In genomic region chr1:189802575-189802974, GRCm38 (mm10) we compare ENCODE assay signal across 28 mouse cellular contexts.
DNase-seq lines count a peak whose midpoint lies in the region; ATAC-seq and TF ChIP-seq lines count a peak whose summit lies in the region.
"Had no signal": no experiment of that assay in that cellular context is flagged by ENCODE, and none has a peak within 500 bp of the region (broad histone marks: within the 10 kb centered on the region; RNA-seq: fewer than 3 reads in every experiment).

No protein-coding gene starts in this region.

- no peaks in the 10 kb centered on the region for H3K27me3 ChIP-seq in liver, embryonic 14.5 days (ENCODE audit: control insufficient read depth, insufficient read depth, low read length)
- H3K27me3 ChIP-seq in spleen, adult 2 months (ENCODE audit: control insufficient read depth, insufficient read depth, low read length), result no peaks in the 10 kb centered on the region
- H3K27me3 ChIP-seq: embryonic facial prominence, embryonic 12.5 days; heart, embryonic 13.5 days; hindbrain, embryonic 12.5 days; limb, embryonic 13.5 days; liver, embryonic 15.5 days; midbrain, embryonic 15.5 days; neural tube, embryonic 13.5 days had no signal

- no peak for TF ChIP-seq POLR2A in spleen, adult 2 months (IDR thresholded peaks at IDR 0.05; ENCODE audit: low read depth, low read length)
- no peak for TF ChIP-seq POLR2A in brain, embryonic 14.5 days (IDR thresholded peaks at IDR 0.05; ENCODE audit: borderline replicate concordance, extremely low read depth, insufficient read depth, insufficient read length, poor library complexity, severe bottlenecking)

- no peak overlapping the region for H3K9ac ChIP-seq in liver, embryonic 14.5 days (replicated peaks)
- H3K9ac ChIP-seq: embryonic facial prominence, embryonic 12.5 days; forebrain, embryonic 12.5 days; heart, embryonic 13.5 days; hindbrain, embryonic 12.5 days; limb, embryonic 13.5 days; liver, embryonic 15.5 days; midbrain, embryonic 15.5 days; neural tube, embryonic 13.5 days had no signal

- ATAC-seq in liver, embryonic 14.5 days (ENCODE audit: insufficient read depth), result no peak
- ATAC-seq: inflammation-experienced regulatory T-cells, adult 6 months; midbrain, embryonic 15.5 days had no signal

- no peaks in the 10 kb centered on the region for H3K9me3 ChIP-seq in liver, embryonic 14.5 days (ENCODE audit: control insufficient read depth, low read length)
- H3K9me3 ChIP-seq: embryonic facial prominence, embryonic 12.5 days; forebrain, embryonic 12.5 days; hindbrain, embryonic 12.5 days; limb, embryonic 13.5 days; liver, embryonic 15.5 days; midbrain, embryonic 15.5 days; neural tube, embryonic 13.5 days had no signal

- TF ChIP-seq EP300 in liver, embryonic 14.5 days (IDR thresholded peaks at IDR 0.05; ENCODE audit: low read depth), result no peak

- no peak overlapping the region for H3K27ac ChIP-seq in gastrocnemius, adult 2 months
- no peak overlapping the region for H3K27ac ChIP-seq in liver, embryonic 14.5 days
- peak overlapping the region; percentile 86; the same call in 1 of the 2 replicates for H3K27ac ChIP-seq in spleen, adult 2 months (ENCODE audit: insufficient read depth, low read length)
- H3K27ac ChIP-seq: embryonic facial prominence, embryonic 12.5 days; forebrain, embryonic 12.5 days; heart, embryonic 13.5 days; hindbrain, embryonic 12.5 days; limb, embryonic 13.5 days; liver, embryonic 15.5 days; midbrain, embryonic 15.5 days; neural tube, embryonic 13.5 days had no signal

- H3K4me3 ChIP-seq in gastrocnemius, adult 2 months, result no peak overlapping the region
- no peak overlapping the region for H3K4me3 ChIP-seq in liver, embryonic 14.5 days (ENCODE audit: insufficient read depth in 1 of 2, low read depth in 2 of 2, low read length in 2 of 2)
- no peak overlapping the region for H3K4me3 ChIP-seq in spleen, adult 2 months (ENCODE audit: extremely low read depth, insufficient read depth, insufficient read length)
- H3K4me3 ChIP-seq: embryonic facial prominence, embryonic 12.5 days; forebrain, embryonic 12.5 days; heart, embryonic 13.5 days; hindbrain, embryonic 12.5 days; limb, embryonic 13.5 days; liver, embryonic 15.5 days; midbrain, embryonic 15.5 days; myocyte; neural tube, embryonic 13.5 days had no signal

- DNase-seq in gastrocnemius, adult 2 months, result no peak
- DNase-seq in gastrocnemius, postnatal 4 days (ENCODE audit: low spot score in 2 of 2), result no peak
- DNase-seq in liver, embryonic 14.5 days (ENCODE audit: low read depth in 3 of 3, low spot score in 3 of 3), result no peak
- no peak for DNase-seq in liver
- no peak for DNase-seq in spleen, adult 2 months (ENCODE audit: low read depth in 1 of 2, low spot score in 2 of 2)
- DNase-seq in spleen, adult 12 weeks (ENCODE audit: low spot score), result no peak
- no peak for DNase-seq in brain, embryonic 14.5 days (ENCODE audit: low read depth)
- no peak for DNase-seq in adrenal gland, postnatal 25 days
- DNase-seq: cerebellum, adult 11-12 months; gastrocnemius, postnatal 10 days; heart, adult 11 months; heart, postnatal 14 days; kidney, adult 8-10 months; kidney, postnatal 14 days; layer of hippocampus, postnatal 36 days; lung, postnatal 36 days; retina, postnatal 1 day; right cerebral cortex, postnatal 25 days had no signal

- no peak overlapping the region for H3K4me2 ChIP-seq in liver, embryonic 14.5 days (ENCODE audit: low read depth)
- H3K4me2 ChIP-seq: embryonic facial prominence, embryonic 12.5 days; forebrain, embryonic 12.5 days; heart, embryonic 13.5 days; hindbrain, embryonic 12.5 days; limb, embryonic 13.5 days; liver, embryonic 15.5 days; midbrain, embryonic 15.5 days; neural tube, embryonic 13.5 days had no signal

- H3K4me1 ChIP-seq in liver, embryonic 14.5 days (replicated peaks; ENCODE audit: control insufficient read depth in 2 of 2, insufficient read depth in 2 of 2, low read length in 1 of 2), result peaks cover 0 to 12% of the 10 kb centered on the region in 2 experiments; a peak in 2 of 4 replicates
- H3K4me1 ChIP-seq in spleen, adult 2 months (ENCODE audit: control insufficient read depth, insufficient read depth, insufficient read length), result peaks cover 39% of the 10 kb centered on the region
- H3K4me1 ChIP-seq: midbrain, embryonic 15.5 days had no signal

- no peaks in the 10 kb centered on the region for H3K36me3 ChIP-seq in liver, embryonic 14.5 days (replicated peaks; ENCODE audit: control insufficient read depth, insufficient read depth, low read depth)
- H3K36me3 ChIP-seq in spleen, adult 2 months (ENCODE audit: control insufficient read depth, insufficient read depth, low read length), result no peaks in the 10 kb centered on the region
- H3K36me3 ChIP-seq: forebrain, embryonic 12.5 days; hindbrain, embryonic 12.5 days; liver, embryonic 15.5 days; midbrain, embryonic 15.5 days; neural tube, embryonic 13.5 days had no signal

- peak; percentile 36; the same call in 1 of the 2 replicates for TF ChIP-seq CTCF in gastrocnemius, adult 2 months (IDR thresholded peaks at IDR 0.05)
- peak; percentile 52 for TF ChIP-seq CTCF in liver, embryonic 14.5 days (IDR thresholded peaks at IDR 0.05; ENCODE audit: low read depth)
- no peak for TF ChIP-seq CTCF in spleen, adult 2 months (IDR thresholded peaks at IDR 0.05; ENCODE audit: extremely low read depth, insufficient read depth, insufficient read length, insufficient replicate concordance)
- peak; percentile 8; the same call in 1 of the 2 replicates for TF ChIP-seq CTCF in brain, embryonic 14.5 days (IDR thresholded peaks at IDR 0.05; ENCODE audit: borderline replicate concordance, extremely low read depth, insufficient read depth, insufficient read length)

- WGBS in liver, embryonic 14.5 days (ENCODE audit: insufficient replicate concordance), result 73% methylated on average over 4 of the region's 4 CpGs
- 90% methylated on average over 4 of the region's 4 CpGs for WGBS in spleen, adult 2 months

- intact Hi-C loops in gastrocnemius, adult 2 months (cut with DNase I), result no loop called here
